Mouse (Mus musculus) lung, postnatal 0 days (tissue): ENCODE measurements around the gene Car3. TPM values are rescaled to one million over a fixed set of nuclear protein-coding genes. Genes with fewer than 3 reads are reported as not detected.

ENCODE experiments used
- ATAC-seq: fragments of 200-750 bp; cut with Nextera tagmentation; 2 replicates; pipeline ENCODE4 v1.8.0; 2017; ENCODE audit warnings: moderate library complexity
- DNase-seq: peaks from one replicate; pipeline ENCODE4 v3.0.0-alpha.2; 2016; ENCODE audit warnings: low spot score
- H3K27ac ChIP-seq: fragments of 300-500 bp; sonication (generic); 2 replicates; pipeline ENCODE4 v1.5.1; 2014; ENCODE audit warnings: antibody characterized with exemption, mild to moderate bottlenecking, low read length, mixed read lengths
- H3K27me3 ChIP-seq: fragments of 300-500 bp; sonication (generic); replicated peaks from 2 replicates; pipeline ENCODE4 v1.6.1; 2014; ENCODE audit warnings: low read length, mixed read lengths; ENCODE audit not compliant: insufficient read depth
- H3K36me3 ChIP-seq: fragments of 300-500 bp; sonication (generic); 2 replicates; pipeline ENCODE4 v1.6.1; 2014; ENCODE audit warnings: low read length, mixed read lengths; ENCODE audit not compliant: insufficient read depth
- H3K4me1 ChIP-seq: fragments of 300-500 bp; sonication (generic); 2 replicates; pipeline ENCODE4 v1.6.1; 2014; ENCODE audit warnings: antibody characterized with exemption, low read depth, low read length, mixed read lengths; ENCODE audit not compliant: insufficient read depth
- H3K4me2 ChIP-seq: fragments of 300-500 bp; sonication (generic); replicated peaks from 2 replicates; pipeline ENCODE4 v1.6.1; 2014; ENCODE audit warnings: low read depth, mild to moderate bottlenecking, low read length, moderate library complexity, mixed read lengths
- H3K4me3 ChIP-seq: fragments of 300-500 bp; sonication (generic); 2 replicates; pipeline ENCODE4 v1.5.1; 2014; ENCODE audit warnings: low read depth, low read length
- H3K9ac ChIP-seq: fragments of 300-500 bp; sonication (generic); replicated peaks from 2 replicates; pipeline ENCODE4 v1.6.1; 2014; ENCODE audit warnings: low read depth, mild to moderate bottlenecking
- H3K9me3 ChIP-seq: fragments of 300-500 bp; sonication (generic); 2 replicates; pipeline ENCODE4 v1.6.1; 2016; ENCODE audit warnings: low read length, mixed read lengths
- CTCF ChIP-seq: IDR thresholded peaks from 2 replicates; pipeline ENCODE4 v1.5.1; 2016; ENCODE audit warnings: antibody characterized with exemption, mild to moderate bottlenecking
- EP300 ChIP-seq: IDR thresholded peaks from 2 replicates; pipeline ENCODE4 v1.6.1; 2016; ENCODE audit warnings: antibody characterized with exemption, mild to moderate bottlenecking, control low read depth
- WGBS: fragments of 180-500 bp; shearing (Covaris S2); extraction: QIAGEN DNeasy Blood & Tissue Kit; methylation state at CpG from one replicate; pipeline ENCODE4 v1.1.7; 2014; 5-methylcytosine and 5-hydroxymethylcytosine counted together
- polyA plus RNA-seq: library from polyadenylated mRNA; unstranded; fragments of >200 nt; fragmentation: Nextera tagmentation; extraction: Ambion mirVana; gene quantifications from 2 replicates; pipeline ENCODE4 v1.2.1, GENCODE M21; 2015

Car3 gene
- polyA plus RNA-seq, 1 experiment from 2014 or later, result 0.14 TPM

GRCm38 (mm10) chr3:14838936-14839335, 24.4 kb upstream of the Car3 start:
- no peak for TF ChIP-seq CTCF
- DNase-seq, result no peak
- Histone ChIP-seq H3K27ac (no peak overlapping the region), H3K27me3 (no peaks in the 10 kb centered on the region), H3K4me2 (no peak overlapping the region), H3K4me3 (no peak overlapping the region), H3K4me1 (no peaks in the 10 kb centered on the region), H3K36me3 (no peaks in the 10 kb centered on the region), H3K9ac (no peak overlapping the region), H3K9me3 (no peaks in the 10 kb centered on the region)
- no peak for ATAC-seq
- WGBS, result 92% methylated on average over 1 of the region's 1 CpGs

GRCm38 (mm10) chr3:14839466-14840118, 23.7 kb upstream of the Car3 start:
- H3K4me3 ChIP-seq, result no peak overlapping the region
- H3K27ac ChIP-seq, result no peak overlapping the region
- no peak for TF ChIP-seq CTCF
- no peak for TF ChIP-seq EP300
- ATAC-seq (no peak), DNase-seq (no peak)
- H3K9me3 ChIP-seq, result no peaks in the 10 kb centered on the region
- H3K27me3 ChIP-seq, result no peaks in the 10 kb centered on the region
- no peak overlapping the region for H3K4me2 ChIP-seq
- H3K36me3 ChIP-seq, result no peaks in the 10 kb centered on the region
- H3K9ac ChIP-seq, result no peak overlapping the region
- 72% methylated on average over 3 of the region's 3 CpGs for WGBS
- no peaks in the 10 kb centered on the region for H3K4me1 ChIP-seq

GRCm38 (mm10) chr3:14848587-14849254, 14.6 kb upstream of the Car3 start:
- 83% methylated on average over 2 of the region's 2 CpGs for WGBS
- Histone ChIP-seq H3K9me3 (no peaks in the 10 kb centered on the region), H3K36me3 (no peaks in the 10 kb centered on the region), H3K9ac (no peak overlapping the region), H3K4me2 (no peak overlapping the region), H3K27ac (no peak overlapping the region), H3K4me3 (no peak overlapping the region), H3K27me3 (no peaks in the 10 kb centered on the region), H3K4me1 (no peaks in the 10 kb centered on the region)
- ATAC-seq, result no peak
- TF ChIP-seq CTCF (no peak), EP300 (no peak)
- no peak for DNase-seq

- no peak overlapping the region for H3K27ac ChIP-seq
- no peaks in the 10 kb centered on the region for H3K4me1 ChIP-seq
- no peaks in the 10 kb centered on the region for H3K27me3 ChIP-seq
- H3K4me2 ChIP-seq, result no peak overlapping the region
- ATAC-seq, result no peak
- no peak overlapping the region for H3K4me3 ChIP-seq
- no peak for DNase-seq
- no peaks in the 10 kb centered on the region for H3K9me3 ChIP-seq
- TF ChIP-seq EP300, result no peak
- no peaks in the 10 kb centered on the region for H3K36me3 ChIP-seq
- H3K9ac ChIP-seq, result no peak overlapping the region
- WGBS, result 33% methylated on average over 5 of the region's 5 CpGs
Observed at GRCm38 (mm10) chr3:14853966-14854365, 9.3 kb upstream of the Car3 start.

GRCm38 (mm10) chr3:14854446-14854845, 8.9 kb upstream of the Car3 start:
- WGBS, result 23% methylated on average over 1 of the region's 1 CpGs
- H3K9ac ChIP-seq, result no peak overlapping the region
- no peaks in the 10 kb centered on the region for H3K27me3 ChIP-seq
- no peaks in the 10 kb centered on the region for H3K4me1 ChIP-seq
- no peaks in the 10 kb centered on the region for H3K9me3 ChIP-seq
- H3K36me3 ChIP-seq, result no peaks in the 10 kb centered on the region
- ATAC-seq (no peak), DNase-seq (no peak)
- H3K27ac ChIP-seq, result no peak overlapping the region
- TF ChIP-seq CTCF, result no peak
- TF ChIP-seq EP300, result no peak
- no peak overlapping the region for H3K4me2 ChIP-seq
- H3K4me3 ChIP-seq, result no peak overlapping the region

- Histone ChIP-seq H3K9me3 (no peaks in the 10 kb centered on the region), H3K4me1 (no peaks in the 10 kb centered on the region; the same call in 1 of the 2 replicates), H3K27ac (no peak overlapping the region), H3K36me3 (no peaks in the 10 kb centered on the region), H3K4me3 (no peak overlapping the region), H3K27me3 (no peaks in the 10 kb centered on the region), H3K9ac (no peak overlapping the region), H3K4me2 (no peak overlapping the region)
- no peak for DNase-seq
- TF ChIP-seq CTCF (no peak), EP300 (no peak)
- WGBS, result 75% methylated on average over 3 of the region's 3 CpGs
- ATAC-seq, result no peak
Observed at GRCm38 (mm10) chr3:14857874-14858273, 5.4 kb upstream of the Car3 start.
